Mouse (Mus musculus): Measurements from ENCODE around the gene Cpxm1.

Cpxm1 gene

DNA sequence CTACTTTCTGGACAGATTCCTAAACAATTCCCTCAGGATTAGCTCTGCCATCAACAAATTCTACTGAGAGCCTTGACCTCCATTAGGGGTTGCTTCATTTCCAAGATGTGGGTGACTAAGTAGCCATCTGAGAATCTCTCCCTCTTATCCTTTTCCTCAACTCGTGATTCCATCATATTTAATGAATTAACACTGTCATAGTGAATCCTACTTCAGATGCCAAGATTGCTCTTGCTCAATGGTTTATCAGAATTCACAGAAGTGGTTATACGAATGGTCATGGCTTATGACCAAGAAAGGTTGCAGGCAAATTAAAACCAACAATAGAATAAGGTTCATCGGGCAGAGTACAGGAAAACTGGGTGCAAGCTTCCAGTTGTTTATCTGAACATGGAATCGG, 4.5 kb upstream of the Cpxm1 start:
- no peak for DNase-seq (ENCODE audit: low read depth)

DNA sequence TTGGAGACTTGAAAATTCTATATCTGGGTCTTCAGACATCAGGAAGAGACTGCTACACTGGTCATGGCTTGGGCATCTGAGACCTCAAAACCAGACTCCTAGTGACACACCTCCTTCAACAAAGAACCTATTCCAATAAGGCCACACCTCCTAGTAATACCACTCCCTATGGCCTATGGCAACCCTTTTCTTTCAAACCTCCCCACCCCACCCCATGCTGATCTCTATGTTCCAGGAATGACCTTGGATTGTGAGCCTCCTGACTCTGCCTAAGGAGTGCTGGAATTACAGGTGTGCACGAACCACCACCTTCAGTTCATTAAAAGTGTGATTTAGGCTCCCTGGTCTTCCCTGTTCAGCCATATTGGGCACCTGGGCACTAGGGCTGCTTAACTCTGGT, 2.7 kb upstream of the Cpxm1 start:
- no peak for DNase-seq (ENCODE audit: low read depth)

DNA sequence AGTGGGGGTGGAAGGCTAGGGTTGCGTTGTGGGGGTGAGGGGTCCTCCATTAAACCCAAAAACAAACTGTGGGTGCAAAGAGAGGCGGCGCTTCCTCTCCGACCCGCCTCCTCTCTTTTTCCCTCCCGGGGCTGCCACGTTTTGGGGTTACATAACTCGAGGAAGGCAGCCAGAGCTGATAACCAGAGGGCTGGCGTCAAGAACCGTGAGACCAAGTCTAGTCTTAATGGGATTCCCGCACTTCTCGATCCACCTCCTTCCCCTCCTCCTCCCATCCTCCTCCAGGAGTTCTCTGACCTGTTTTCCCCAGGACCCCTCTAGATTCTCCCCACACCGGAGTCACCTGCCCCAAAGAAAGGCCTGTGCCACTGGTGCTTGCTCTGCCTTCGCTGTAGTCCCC, 717 bp upstream of the Cpxm1 start:
- DNase-seq (ENCODE audit: low read depth), result no peak

DNA sequence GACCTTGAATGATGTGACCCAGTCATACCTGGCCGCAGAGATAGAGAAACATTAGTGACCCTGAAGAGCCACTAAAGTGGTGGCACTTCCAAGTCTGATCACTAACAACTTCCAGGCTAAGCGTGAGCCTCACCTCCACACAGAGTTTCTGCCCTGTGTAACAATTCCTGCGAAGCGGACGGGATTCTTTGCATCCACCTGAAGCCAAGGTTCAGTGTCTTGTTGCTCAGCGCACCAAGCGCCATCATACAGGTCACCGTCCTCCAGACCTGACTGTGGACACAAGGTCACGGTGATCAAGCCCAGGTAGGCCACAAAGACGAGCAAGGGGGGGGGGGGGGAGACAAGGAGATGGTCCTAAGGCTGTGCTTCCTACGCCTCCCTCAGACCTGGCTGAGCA, 1.7 kb downstream of the Cpxm1 start:
- DNase-seq (ENCODE audit: low read depth), result no peak

DNA sequence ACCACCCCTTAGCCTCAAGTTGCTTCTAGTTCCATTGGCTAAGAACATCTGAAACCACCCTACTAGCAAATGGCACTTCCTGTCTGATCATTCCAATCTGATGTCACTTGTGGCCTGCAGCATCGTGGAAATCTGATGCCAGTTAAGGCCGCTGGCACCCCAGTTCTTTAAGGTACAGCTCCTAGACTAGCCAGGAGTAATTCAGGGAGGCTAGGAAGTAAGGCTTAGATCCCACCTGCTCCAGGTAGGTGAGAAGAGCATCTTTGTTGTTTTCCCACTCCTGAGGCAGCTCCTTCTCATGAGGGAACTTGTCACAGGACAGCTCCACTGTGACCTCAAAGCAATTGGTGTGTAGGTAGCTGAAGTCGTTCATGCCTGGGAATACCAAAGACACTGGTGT, 4.5 kb downstream of the Cpxm1 start:
- no peak for DNase-seq (ENCODE audit: low read depth)

DNA sequence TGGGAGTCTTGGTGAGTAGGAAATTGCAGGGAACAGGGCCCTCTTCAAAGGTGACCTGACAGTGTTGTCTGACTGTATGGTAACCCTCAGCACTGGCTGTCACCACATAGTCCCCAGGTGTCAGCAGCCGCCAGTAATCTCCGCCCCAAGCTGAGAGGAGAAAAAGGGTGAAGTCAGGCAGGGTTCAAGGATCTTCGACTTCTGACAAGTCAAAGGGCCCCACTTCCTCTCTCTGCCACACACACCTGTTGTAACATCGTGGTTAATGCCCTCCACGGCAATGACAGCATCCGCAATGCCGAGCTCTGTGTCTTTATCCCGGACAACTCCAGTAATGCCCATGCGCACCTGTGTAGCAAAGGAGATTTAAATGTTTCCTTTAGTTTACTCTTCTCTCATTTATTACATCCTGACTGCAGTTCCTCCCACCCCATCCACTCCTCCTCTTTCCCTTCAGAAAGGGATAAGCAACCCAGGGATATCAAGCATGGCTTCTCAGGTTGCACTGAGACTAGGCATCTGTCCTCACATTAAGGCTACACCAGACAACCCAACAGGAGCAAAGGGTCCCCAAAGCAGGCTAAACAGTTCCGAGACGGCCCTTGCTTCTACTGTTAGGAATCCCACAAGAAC, 6.3 kb downstream of the Cpxm1 start:
- DNase-seq (ENCODE audit: low read depth), result no peak

DNA sequence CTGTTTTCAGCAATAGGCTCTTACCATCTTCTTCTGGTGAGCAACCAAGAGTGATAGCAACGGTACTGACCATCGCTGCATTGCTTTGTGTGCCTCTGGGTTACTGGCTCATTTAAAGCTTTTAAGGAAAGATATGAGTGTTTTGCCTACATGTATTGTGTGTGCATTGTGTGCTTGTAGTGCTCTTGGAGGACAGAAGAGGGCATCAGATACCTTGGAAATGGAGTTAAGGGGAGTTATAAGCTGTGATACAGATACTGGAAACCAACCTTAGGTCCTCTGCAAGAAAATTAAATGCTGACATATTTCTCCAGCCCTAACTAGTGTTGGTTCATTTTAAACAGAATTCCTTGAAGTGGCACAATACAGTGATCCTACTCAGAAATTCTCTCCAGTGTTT, 8.6 kb downstream of the Cpxm1 start:
- DNase-seq (ENCODE audit: low read depth), result peak; percentile 78

DNA sequence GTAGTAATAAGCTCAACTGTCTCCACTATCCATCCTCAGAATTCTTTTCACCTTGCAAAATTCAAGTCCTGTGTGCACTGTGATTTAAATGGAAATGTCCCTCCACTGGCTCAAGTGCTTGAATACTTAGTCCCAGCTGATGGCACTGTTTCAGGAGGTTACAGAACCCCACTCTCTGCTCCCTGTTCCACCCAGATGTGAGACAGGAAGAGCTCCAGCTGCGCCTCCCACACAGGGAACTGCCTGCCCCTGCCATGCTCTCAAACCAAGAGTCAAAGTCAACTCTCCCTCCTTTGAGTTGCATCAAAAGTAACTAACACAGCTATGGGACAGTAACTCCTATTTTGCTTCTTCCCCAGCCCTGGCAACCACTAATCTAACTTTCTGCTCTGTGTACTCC, 11.2 kb downstream of the Cpxm1 start:
- no peak for DNase-seq (ENCODE audit: low read depth)

DNA sequence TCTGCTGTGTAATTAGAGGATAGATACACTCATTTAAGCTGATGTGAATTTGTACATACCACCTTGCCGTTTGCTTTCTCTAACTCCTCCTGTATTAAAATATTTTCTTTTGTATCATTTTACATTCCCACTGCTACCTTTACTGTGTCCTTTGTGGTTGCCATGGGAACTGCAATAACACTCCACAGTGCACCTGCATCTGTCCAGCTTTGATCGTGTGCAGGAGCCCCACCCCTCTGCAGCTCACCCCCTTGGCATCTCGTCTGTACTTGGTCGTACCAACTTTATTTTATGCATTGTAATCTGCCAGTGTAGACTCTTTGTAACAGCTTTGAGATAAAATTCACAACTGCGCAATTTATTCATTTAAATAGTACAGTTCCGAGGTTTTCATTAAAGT, 13.5 kb downstream of the Cpxm1 start:
- no peak for DNase-seq (ENCODE audit: low read depth)

DNA sequence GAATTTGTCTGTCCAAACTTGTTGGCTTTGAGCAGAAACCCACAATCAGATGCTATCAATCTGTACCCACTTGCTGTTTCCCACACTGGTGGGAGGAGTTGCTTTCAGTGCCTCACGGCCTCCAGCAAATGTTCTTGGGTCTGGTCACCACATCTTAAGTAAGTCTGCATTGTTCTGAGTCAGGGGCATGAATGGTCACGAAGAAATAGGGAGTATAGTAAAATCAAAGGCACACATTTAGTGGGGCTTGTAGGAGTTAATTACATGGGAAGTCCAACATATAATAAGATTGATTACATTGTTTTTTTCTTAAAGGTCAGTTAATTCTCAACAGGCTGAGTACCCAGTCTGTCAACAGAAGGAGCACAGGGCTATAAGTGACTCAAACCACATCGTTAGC, 14.2 kb downstream of the Cpxm1 start:
- DNase-seq (ENCODE audit: low read depth), result peak; percentile 19

DNA sequence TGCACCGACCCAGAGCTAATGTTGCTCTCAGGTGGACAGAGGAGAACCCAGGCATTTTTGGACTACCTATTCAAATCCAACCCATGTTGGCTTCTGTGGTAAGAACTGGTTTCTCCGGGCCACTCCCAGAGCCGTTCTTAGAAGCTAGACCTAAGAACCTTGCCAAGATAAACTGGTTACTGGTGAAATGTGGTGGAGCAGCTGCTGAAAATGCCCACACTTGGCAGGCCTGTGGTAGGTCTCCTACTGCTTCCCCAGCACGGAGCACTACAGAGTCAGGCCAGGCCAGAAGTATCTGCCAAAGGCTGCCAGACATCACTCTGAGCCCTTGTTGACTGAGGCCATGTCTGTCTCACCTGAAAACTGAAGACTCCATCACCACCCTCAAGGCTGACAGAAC, 22.4 kb downstream of the Cpxm1 start:
- no peak for DNase-seq (ENCODE audit: low read depth)

DNA sequence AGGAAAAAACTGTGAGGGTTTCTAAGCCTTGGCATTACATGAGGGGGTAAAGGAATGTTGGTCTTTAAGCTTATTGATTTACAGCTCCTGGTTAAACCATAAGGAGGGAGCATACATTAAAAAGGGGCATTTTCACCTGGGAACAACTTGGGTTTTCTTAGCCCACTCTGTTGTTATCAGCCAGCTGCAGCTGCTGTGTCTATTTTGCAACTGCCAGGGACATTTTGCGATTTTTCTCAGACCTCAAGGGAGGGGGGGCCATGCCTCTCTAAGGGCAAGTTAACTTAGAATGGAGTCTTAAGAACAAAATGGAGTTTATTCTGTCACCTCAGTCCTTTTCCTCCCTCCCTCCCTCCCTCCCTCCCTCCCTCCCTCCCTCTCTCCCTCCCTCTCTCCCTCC, 24.3 kb downstream of the Cpxm1 start:
- DNase-seq (ENCODE audit: low read depth), result peak; percentile 26

DNA sequence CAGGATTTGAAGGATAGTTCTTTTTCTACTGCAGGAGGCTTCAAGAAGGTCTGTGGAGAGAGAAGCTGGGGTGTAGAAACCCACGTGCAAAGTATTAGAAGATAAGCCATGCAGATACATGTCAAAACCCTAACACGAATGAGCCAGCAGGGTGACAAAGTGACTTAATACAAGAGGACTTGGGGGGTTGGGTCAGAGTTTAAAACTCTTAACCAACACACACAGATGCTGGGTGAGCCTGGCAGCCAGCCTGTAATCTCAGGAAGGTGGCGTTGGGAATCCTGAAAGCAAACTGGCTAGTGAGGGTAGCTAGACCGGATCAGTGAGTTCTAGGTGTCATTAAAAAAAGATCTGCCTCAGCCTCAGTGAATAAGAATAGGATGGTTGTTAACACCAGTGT, 30.0 kb downstream of the Cpxm1 start:
- no peak for DNase-seq (ENCODE audit: low read depth)

DNA sequence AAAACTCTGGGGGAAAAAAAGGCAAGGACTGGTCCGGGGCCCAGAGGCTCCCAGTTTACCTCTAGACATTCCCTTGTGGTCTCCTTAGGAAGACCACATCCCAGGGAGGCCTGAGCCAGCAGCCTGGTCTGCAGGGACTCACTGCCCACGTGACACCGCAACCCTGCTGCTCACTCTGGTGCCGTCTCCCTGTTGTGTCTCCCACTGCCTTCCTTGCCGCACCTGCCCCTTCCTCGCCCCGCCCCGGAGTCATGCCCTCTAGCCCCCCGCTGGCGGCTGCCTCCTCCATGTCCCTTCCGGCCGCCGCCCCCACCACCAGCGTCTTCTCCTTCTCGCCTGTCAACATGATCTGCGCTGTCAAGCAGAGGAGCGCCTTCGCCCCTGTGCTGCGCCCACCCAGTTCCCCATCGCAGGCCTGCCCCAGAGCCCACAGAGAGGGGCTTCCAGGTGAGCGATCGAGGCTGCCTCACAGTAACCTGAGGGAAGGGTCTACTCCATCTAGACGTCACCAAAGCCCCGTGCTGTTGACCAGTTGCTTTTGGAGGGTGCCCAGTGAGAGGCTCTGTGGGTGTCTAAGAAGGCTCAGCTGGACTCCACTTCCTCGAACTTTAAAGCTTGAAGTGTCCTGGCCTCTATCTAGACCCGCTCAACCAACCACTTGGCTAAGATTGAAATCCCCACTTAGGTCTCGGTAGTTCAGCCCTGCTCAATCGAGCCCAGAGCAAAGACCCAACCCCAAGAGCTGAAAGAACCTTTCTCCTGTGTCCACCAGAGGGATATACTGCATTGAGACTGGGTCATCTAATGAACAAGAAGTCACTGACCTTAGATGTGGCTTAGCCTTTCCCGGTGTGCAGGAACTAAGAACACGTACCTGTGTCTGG, 31.9 kb downstream of the Cpxm1 start:
- no peak for DNase-seq (ENCODE audit: low read depth)

DNA sequence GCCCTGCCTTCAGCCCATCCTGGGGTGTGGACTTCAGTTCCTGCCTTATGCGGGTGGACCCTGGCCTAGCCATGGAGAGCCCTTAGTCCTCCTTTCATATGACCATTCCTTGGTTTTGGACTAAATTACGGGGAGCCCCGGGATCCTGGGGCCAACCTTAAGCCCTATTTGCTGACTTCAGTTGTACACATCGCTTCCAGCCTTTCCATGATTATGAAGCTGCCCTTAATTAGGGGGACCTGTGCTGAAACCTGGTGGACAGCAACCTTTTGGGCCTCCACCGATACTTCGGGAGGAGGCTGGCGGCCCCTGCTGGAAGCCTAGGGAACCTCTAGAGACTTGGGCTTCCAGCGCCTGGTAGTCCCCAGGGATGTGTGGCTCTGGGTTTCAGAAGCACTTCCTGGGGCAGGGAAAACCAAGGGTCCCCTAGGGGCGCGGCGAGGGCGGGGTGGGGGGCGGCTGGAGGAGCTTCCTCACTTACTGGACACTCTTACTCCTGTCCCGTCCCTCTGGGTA, 34.8 kb downstream of the Cpxm1 start:
- DNase-seq (ENCODE audit: low read depth), result peak; percentile 46

DNA sequence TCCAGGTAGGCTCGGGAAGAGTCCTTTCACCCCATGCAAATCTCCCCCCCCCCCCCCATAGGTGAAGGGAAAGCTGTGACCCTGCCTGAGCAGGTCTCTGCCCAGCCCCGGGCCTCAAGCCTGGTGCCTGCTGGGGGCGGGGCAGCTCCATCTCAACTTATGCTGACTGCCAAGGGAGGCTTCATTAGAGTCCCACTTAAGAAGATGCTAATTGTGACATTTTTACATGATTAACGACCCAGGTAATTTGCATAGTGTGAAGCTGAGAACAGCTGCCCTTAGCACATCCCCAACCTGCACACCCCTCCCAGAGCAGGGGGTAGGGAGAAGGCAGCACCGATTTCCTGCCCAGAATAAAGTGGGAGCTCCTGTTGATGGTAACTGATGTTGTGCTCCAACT, 38.5 kb downstream of the Cpxm1 start:
- DNase-seq (ENCODE audit: low read depth), result no peak

DNA sequence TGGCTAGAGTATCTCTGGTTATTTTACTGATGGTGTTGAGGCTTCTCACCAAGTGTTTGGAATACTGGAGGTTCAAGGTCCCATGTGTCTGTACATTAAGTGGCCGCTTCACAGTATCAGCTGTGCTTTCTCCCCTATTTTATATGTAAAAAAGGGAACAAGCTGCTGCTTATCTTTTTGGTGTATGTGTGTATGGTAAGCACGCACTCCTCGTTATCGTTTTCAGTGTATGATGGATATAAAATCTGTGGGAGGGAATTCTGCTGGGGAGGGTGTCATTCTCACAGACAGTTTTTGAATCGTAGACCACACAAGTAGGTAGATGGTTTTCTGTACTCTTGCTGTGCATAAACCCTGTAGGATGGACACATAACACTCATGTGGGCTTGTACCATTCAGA, 39.8 kb downstream of the Cpxm1 start:
- DNase-seq (ENCODE audit: low read depth), result no peak

DNA sequence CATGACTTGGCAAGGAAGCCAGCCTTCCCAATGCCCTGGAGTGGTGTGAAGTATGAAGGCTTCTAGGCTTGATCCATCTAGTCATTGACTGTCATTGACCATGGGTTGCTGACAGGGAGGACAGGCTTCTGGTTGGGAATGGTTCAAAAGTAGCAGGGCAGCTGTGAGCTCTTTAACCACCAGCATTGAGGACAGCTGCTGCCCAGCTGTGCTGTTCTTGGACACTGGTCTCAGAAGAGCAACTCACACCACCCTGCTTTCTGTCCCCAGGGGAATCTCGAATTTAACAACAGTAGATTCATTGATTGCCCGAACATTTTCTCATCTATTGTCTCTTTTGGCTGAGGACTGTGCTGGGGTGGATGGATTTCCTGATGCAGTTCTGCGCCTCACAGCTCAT, 43.5 kb downstream of the Cpxm1 start:
- no peak for DNase-seq (ENCODE audit: low read depth)

DNA sequence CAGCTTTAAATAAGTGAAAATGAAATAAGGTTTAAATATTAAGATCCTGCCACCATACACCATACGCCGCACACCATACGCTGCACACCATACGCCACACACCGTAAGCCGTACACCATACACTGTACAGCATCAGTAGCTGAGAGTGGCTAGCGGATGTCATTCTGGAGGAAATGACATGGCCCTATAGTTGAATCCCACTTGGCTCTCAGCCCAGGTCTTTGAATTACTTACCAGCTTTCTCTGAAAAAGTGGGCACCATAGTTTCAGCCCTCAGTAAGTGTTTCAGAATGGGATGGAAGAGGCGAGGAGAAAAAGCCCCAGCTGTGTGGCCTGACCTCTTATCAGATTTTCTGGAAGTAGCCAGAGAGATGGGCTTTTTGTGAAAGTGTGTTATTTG, 44.0 kb downstream of the Cpxm1 start:
- DNase-seq (ENCODE audit: low read depth), result no peak

DNA sequence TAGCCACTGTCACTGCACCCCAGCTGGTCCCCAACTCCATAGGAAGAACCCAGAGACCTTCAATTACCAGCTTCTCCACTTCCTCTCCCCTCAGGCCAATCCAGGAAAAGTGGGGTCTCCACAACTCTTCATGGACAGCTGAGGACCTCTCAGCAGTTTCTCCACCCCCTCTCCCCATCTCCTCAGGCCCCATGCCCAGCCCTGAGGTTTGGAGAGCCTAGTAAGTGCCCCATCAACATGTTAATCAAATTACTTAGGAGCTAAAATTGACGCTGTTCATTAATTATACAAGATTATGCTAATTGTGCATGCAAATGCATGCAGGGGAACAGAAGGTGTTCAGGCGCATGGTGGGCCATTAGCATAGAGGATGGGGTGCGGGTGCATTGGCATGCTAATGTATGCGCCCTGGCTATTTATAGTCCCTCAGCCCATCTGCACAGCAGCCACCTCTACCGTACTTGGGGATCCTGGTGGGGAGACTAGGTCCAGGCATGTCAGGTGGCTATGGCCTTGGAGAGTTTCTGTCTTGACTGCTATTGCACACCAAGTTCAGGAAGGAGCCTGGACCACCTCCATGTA, 45.5 kb downstream of the Cpxm1 start:
- DNase-seq (ENCODE audit: low read depth), result no peak

DNA sequence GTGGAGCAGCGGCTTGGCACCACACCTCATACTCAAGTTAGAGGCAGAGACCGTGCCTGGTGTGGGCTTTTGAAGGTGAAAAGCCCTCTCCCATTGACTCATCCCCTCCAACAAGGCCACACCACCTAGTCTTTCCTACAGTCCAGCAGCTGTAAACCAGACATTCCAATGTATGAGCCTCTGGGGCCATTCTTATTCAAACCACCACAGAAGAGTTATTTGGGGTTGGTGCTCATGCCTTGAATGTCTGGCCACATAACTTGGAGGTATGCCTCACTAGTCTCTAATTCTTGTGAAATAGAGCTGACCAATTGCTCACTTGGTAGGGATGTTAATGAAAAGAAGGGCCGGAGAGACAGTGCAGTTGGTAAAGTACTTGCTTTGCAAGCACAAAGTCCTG, 47.0 kb downstream of the Cpxm1 start:
- no peak for DNase-seq (ENCODE audit: low read depth)

DNA sequence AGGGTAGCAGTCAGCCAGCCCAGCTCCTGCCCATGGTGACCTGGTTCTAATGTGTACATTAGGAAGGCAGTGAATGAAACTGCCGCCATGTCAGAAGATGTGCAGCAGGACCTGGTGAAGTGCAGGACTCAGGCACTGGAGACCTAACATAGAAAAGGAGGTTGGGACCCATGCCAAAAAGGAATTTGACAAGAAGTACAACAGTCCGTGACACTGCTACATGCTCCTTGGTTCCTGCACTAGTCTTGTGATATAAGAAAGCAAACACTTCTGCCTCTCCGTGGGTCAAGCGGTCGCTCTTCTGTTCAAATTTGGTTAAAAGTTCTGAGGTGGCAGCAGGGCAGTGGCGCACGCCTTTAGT, 56.2 kb downstream of the Cpxm1 start:
- no peak for DNase-seq (ENCODE audit: low read depth)
